Mouse (Mus musculus) forebrain, embryonic 11.5 days (tissue): ENCODE results near the gene Olfr592. TPM values are rescaled to one million over a fixed set of nuclear protein-coding genes. Genes with fewer than 3 reads are reported as not detected.

ENCODE experiments used
- polyA plus RNA-seq: library from polyadenylated mRNA; unstranded; fragments of >200 nt; fragmentation: Nextera tagmentation; extraction: Ambion mirVana; gene quantifications from 2 replicates; pipeline ENCODE4 v1.2.1, GENCODE M21; 2014

The Olfr592 gene
- polyA plus RNA-seq, 1 experiment from 2014 or later, result not detected

Other genes starting within 250 kb of the Olfr592 start
- gene Olfr573-ps1, start 242.2 kb upstream of the Olfr592 start, polyA plus RNA-seq, result not detected in 2 replicates
- not detected in 2 replicates for gene Olfr574, start 236.3 kb upstream of the Olfr592 start, polyA plus RNA-seq
- not detected in 2 replicates for gene Olfr575, start 226.0 kb upstream of the Olfr592 start, polyA plus RNA-seq
- gene Olfr576, start 222.1 kb upstream of the Olfr592 start, polyA plus RNA-seq, result not detected in 2 replicates
- not detected in 2 replicates for gene Olfr577, start 208.9 kb upstream of the Olfr592 start, polyA plus RNA-seq
- gene Olfr578, start 195.5 kb upstream of the Olfr592 start, polyA plus RNA-seq, result not detected in 2 replicates
- gene Olfr582, start 146.8 kb upstream of the Olfr592 start, polyA plus RNA-seq, result not detected in 2 replicates
- not detected in 2 replicates for gene Olfr583, start 133.5 kb upstream of the Olfr592 start, polyA plus RNA-seq
- not detected in 2 replicates for gene Olfr584, start 102.9 kb upstream of the Olfr592 start, polyA plus RNA-seq
- not detected in 2 replicates for gene Olfr585, start 87.1 kb upstream of the Olfr592 start, polyA plus RNA-seq
- gene Olfr586, start 59.2 kb upstream of the Olfr592 start, polyA plus RNA-seq, result not detected in 2 replicates
- not detected in 2 replicates for gene Olfr588-ps1, start 43.9 kb upstream of the Olfr592 start, polyA plus RNA-seq
- not detected in 2 replicates for gene Olfr589, start 28.4 kb upstream of the Olfr592 start, polyA plus RNA-seq
- gene Olfr591, start 6.5 kb upstream of the Olfr592 start, polyA plus RNA-seq, result not detected in 2 replicates
- gene Olfr593, start 27.1 kb downstream of the Olfr592 start, polyA plus RNA-seq, result not detected in 2 replicates
- not detected in 2 replicates for gene Olfr594, start 32.2 kb downstream of the Olfr592 start, polyA plus RNA-seq
- gene Usp17ld, start 67.7 kb downstream of the Olfr592 start, polyA plus RNA-seq, result not detected in 2 replicates
- gene Olfr596, start 120.8 kb downstream of the Olfr592 start, polyA plus RNA-seq, result not detected in 2 replicates
- not detected in 2 replicates for gene Olfr597, start 131.5 kb downstream of the Olfr592 start, polyA plus RNA-seq
- not detected in 2 replicates for gene Olfr598, start 138.8 kb downstream of the Olfr592 start, polyA plus RNA-seq
- not detected in 2 replicates for gene Olfr599, start 151.1 kb downstream of the Olfr592 start, polyA plus RNA-seq
- not detected in 2 replicates for gene Olfr600, start 164.9 kb downstream of the Olfr592 start, polyA plus RNA-seq
- not detected in 2 replicates for gene Olfr601, start 177.9 kb downstream of the Olfr592 start, polyA plus RNA-seq
- not detected in 2 replicates for gene Olfr603, start 201.4 kb downstream of the Olfr592 start, polyA plus RNA-seq
- gene Usp17lc, start 230.3 kb downstream of the Olfr592 start, polyA plus RNA-seq, result not detected in 2 replicates